Mouse (Mus musculus) embryo, embryonic 10.5 days (tissue): ENCODE data around the gene Ddt.
"Not testable (repeated sequence)": the region's sequence is repeated elsewhere in the genome, so short reads cannot be mapped to it uniquely, and the experiment has no call there.

ENCODE experiments used
- DNase-seq: peaks from one replicate; pipeline ENCODE4 v3.0.0-alpha.2; 2015; ENCODE audit warnings: low spot score

The Ddt gene

GRCm38 (mm10) chr10:75767756-75768155, 5.5 kb downstream of the Ddt start:
- DNase-seq = not testable (repeated sequence)

GRCm38 (mm10) chr10:75766856-75767255, 6.4 kb downstream of the Ddt start:
- DNase-seq = no peak

GRCm38 (mm10) chr10:75764519-75765473, 8.4 kb downstream of the Ddt start:
- peak; percentile 96 for DNase-seq

GRCm38 (mm10) chr10:75763682-75764518, 9.3 kb downstream of the Ddt start, which contains the start of gene Cabin1:
Gene Cabin1 (minus strand): TSS chr10:75764341.
- DNase-seq = peak; percentile 99

DNA sequence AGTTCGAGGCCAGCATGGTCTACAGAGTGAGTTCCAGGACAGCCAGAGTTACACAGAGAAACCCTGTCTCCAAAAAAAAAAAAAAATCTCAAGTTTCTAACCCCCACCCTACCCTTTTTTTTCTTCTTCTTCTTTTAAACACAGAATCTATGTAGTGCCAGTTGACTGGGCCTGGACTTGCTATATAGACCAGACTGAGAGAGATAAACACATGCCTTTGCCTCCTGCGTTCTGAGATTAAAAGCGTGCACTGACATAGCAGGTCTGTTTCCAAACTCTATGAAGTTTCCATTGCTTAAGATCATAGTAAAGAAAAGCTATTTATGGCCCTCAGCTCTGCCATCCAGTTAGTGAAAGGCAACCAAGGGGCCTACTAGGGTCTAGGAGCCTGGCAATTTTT, 10.8 kb downstream of the Ddt start:
- no peak for DNase-seq

GRCm38 (mm10) chr10:75760311-75760710, 12.9 kb downstream of the Ddt start:
- no peak for DNase-seq

DNA sequence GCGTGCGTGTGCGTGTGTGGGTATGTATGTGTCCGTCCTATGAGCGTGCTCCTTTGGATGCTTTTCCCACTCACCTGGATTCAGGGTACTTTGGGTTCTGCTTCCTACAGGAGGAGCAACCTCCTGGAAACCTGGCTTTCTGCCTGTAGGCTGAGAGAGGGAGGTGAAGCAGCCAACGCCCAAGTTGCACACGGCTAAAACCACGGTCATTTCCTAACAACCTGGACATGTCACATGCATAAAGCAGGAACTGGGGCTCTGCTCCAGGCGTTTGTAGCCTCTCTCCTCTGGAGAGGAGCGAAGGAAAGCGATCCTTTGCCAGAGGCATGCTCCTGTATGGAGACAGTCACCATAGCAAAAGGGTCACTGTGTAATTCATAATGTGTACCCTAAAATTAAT, 16.5 kb downstream of the Ddt start:
- no peak for DNase-seq

GRCm38 (mm10) chr10:75744017-75744416, 29.2 kb downstream of the Ddt start:
- DNase-seq = peak; percentile 87

GRCm38 (mm10) chr10:75743369-75743768, 29.8 kb downstream of the Ddt start:
- no peak for DNase-seq

DNA sequence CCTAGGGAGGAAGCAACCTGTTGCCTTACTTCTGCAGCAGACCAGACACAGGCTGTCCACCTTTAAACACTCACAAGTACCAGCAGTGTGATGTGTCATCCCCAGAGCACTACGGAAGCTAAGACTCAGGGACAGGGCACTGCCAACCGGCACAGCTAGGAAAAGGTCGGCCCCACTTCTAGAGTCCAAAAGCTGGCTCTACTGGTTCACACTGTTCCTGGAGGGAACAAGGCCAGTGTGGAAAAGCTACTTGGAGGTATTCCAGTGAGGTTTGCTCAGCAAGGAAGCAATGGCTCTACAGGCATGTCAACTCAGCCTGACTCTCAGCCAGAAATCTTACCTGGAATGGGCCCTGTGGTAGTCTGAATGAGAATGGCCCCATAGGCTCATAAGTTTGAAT, 32.3 kb downstream of the Ddt start:
- no peak for DNase-seq

DNA sequence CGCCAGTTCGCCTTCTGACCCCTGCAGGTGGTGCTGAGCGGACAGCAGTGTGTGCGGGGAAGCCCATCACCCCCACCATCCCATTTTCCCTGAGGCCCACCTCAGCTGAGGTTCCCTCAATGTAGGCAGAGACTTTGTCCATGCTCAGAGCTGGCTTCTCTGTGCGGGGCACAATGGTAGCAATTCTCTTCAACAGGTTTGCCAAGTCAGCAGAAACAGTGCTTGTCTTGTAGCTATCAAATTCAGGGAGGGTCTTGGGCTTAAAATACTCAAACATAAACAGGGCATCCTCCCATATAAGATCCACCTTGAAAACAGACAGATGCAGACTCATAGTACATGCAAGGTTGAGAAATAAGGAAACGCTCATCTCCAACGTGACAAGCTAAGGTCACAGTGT, 47.8 kb downstream of the Ddt start:
- DNase-seq = no peak
